15 mouse cellular contexts compared by ENCODE assay signal in genomic region chr1:124652251-124652861, GRCm38 (mm10).
DNase-seq lines count a peak whose midpoint lies in the region; ATAC-seq and TF ChIP-seq lines count a peak whose summit lies in the region.
"Had no signal": no experiment of that assay in that cellular context is flagged by ENCODE, and none has a peak within 500 bp of the region (broad histone marks: within the 10 kb centered on the region; RNA-seq: fewer than 3 reads in every experiment).

No protein-coding gene starts in this region.

- H3K9ac ChIP-seq in hindbrain, embryonic 13.5 days: no peak overlapping the region
- H3K9ac ChIP-seq in hindbrain, embryonic 12.5 days: no peak overlapping the region
- H3K9ac ChIP-seq in forebrain, postnatal 0 days: no peak overlapping the region
- no peak overlapping the region for H3K9ac ChIP-seq in neural tube, embryonic 13.5 days
- H3K9ac ChIP-seq: liver, postnatal 0 days had no signal

- no peaks in the 10 kb centered on the region for H3K27me3 ChIP-seq in hindbrain, embryonic 13.5 days
- H3K27me3 ChIP-seq in hindbrain, embryonic 12.5 days: no peaks in the 10 kb centered on the region
- no peaks in the 10 kb centered on the region for H3K27me3 ChIP-seq in forebrain, postnatal 0 days (ENCODE audit: insufficient read depth, low read length)
- H3K27me3 ChIP-seq in neural tube, embryonic 13.5 days: no peaks in the 10 kb centered on the region

- ATAC-seq in hindbrain, embryonic 13.5 days (ENCODE audit: low FRiP score): peak; percentile 78
- ATAC-seq in hindbrain, embryonic 12.5 days (ENCODE audit: low FRiP score): no peak; the same call in 1 of the 2 replicates
- peak; percentile 83 for ATAC-seq in forebrain, postnatal 0 days
- peak; percentile 93 for ATAC-seq in neural tube, embryonic 13.5 days (ENCODE audit: low read depth)
- ATAC-seq: liver, postnatal 0 days had no signal

- WGBS in hindbrain, embryonic 13.5 days: 76% methylated on average over 3 of the region's 3 CpGs
- 80% methylated on average over 3 of the region's 3 CpGs for WGBS in hindbrain, embryonic 12.5 days
- WGBS in forebrain, postnatal 0 days: 58% methylated on average over 3 of the region's 3 CpGs
- 53% methylated on average over 3 of the region's 3 CpGs for WGBS in neural tube, embryonic 13.5 days

- peak; percentile 58 for TF ChIP-seq CTCF in forebrain, postnatal 0 days (IDR thresholded peaks at IDR 0.05; ENCODE audit: low read depth)

- no peaks in the 10 kb centered on the region for H3K36me3 ChIP-seq in hindbrain, embryonic 13.5 days
- no peaks in the 10 kb centered on the region for H3K36me3 ChIP-seq in hindbrain, embryonic 12.5 days
- no peaks in the 10 kb centered on the region for H3K36me3 ChIP-seq in forebrain, postnatal 0 days (ENCODE audit: insufficient read depth)
- no peaks in the 10 kb centered on the region for H3K36me3 ChIP-seq in neural tube, embryonic 13.5 days
- H3K36me3 ChIP-seq: limb, embryonic 10.5 days had no signal

- H3K4me3 ChIP-seq in hindbrain, embryonic 13.5 days: no peak overlapping the region
- no peak overlapping the region for H3K4me3 ChIP-seq in hindbrain, embryonic 12.5 days
- no peak overlapping the region for H3K4me3 ChIP-seq in forebrain, postnatal 0 days (ENCODE audit: low read depth, low read length)
- no peak overlapping the region for H3K4me3 ChIP-seq in neural tube, embryonic 13.5 days
- H3K4me3 ChIP-seq: erythroblast, embryonic 14.5 days; limb, embryonic 10.5 days had no signal

- H3K27ac ChIP-seq in hindbrain, embryonic 13.5 days: no peak overlapping the region
- H3K27ac ChIP-seq in hindbrain, embryonic 12.5 days: no peak overlapping the region
- H3K27ac ChIP-seq in forebrain, postnatal 0 days (ENCODE audit: low read depth, low read length): no peak overlapping the region
- no peak overlapping the region for H3K27ac ChIP-seq in neural tube, embryonic 13.5 days (replicated peaks)
- H3K27ac ChIP-seq: limb, embryonic 10.5 days had no signal

- no peaks in the 10 kb centered on the region for H3K9me3 ChIP-seq in hindbrain, embryonic 13.5 days
- H3K9me3 ChIP-seq in hindbrain, embryonic 12.5 days (replicated peaks): no peaks in the 10 kb centered on the region
- no peaks in the 10 kb centered on the region for H3K9me3 ChIP-seq in forebrain, postnatal 0 days (ENCODE audit: low read length)
- no peaks in the 10 kb centered on the region for H3K9me3 ChIP-seq in neural tube, embryonic 13.5 days
- H3K9me3 ChIP-seq: limb, embryonic 10.5 days had no signal

- H3K4me2 ChIP-seq in hindbrain, embryonic 13.5 days: no peak overlapping the region
- no peak overlapping the region for H3K4me2 ChIP-seq in hindbrain, embryonic 12.5 days (replicated peaks)
- no peak overlapping the region for H3K4me2 ChIP-seq in forebrain, postnatal 0 days (ENCODE audit: low read depth)
- H3K4me2 ChIP-seq in neural tube, embryonic 13.5 days: no peak overlapping the region

- no peaks in the 10 kb centered on the region for H3K4me1 ChIP-seq in hindbrain, embryonic 13.5 days (replicated peaks)
- no peaks in the 10 kb centered on the region for H3K4me1 ChIP-seq in hindbrain, embryonic 12.5 days
- no peaks in the 10 kb centered on the region for H3K4me1 ChIP-seq in forebrain, postnatal 0 days (ENCODE audit: insufficient read depth)
- no peaks in the 10 kb centered on the region for H3K4me1 ChIP-seq in neural tube, embryonic 13.5 days (replicated peaks)
- H3K4me1 ChIP-seq: limb, embryonic 10.5 days had no signal

- DNase-seq in brain, adult 2 months (ENCODE audit: low read depth, low spot score): peak; percentile 55
- peak; percentile 61 for DNase-seq in forebrain, postnatal 0 days
- no peak for DNase-seq in right cerebral cortex, postnatal 10 days (ENCODE audit: low spot score in 2 of 2)
- no peak for DNase-seq in right cerebral cortex, postnatal 14 days
- DNase-seq: adrenal gland, postnatal 36 days; cerebellum, postnatal 36 days; heart, postnatal 10 days; kidney, postnatal 10 days; liver, postnatal 0 days; thymus, postnatal 25 days had no signal

Comparison
In these comparisons a context has a peak if more than half of its experiments do, and no peak if none do; other contexts are left out.
1. DNase-seq: peak in brain, adult 2 months (single experiment) and forebrain, postnatal 0 days (single experiment); none in right cerebral cortex, postnatal 10 days (0 of 2) and right cerebral cortex, postnatal 14 days (single experiment).